Mouse (Mus musculus) spleen, adult 2 months (tissue): ENCODE measurements around the gene Malrd1. TPM values are rescaled to one million over a fixed set of nuclear protein-coding genes. Genes with fewer than 3 reads are reported as not detected.

Experiments used
- DNase-seq, 2 experiments: peaks; one replicate each; pipeline versions ENCODE4 v3.0.0 to v3.0.0-alpha.2; 2012 to 2021; ENCODE audit warnings: low spot score in 2 of 2, low read depth in 1 of 2
- H3K27ac ChIP-seq: fragments of 200-500 bp; 2 replicates; pipeline ENCODE4 v1.5.1; 2012; ENCODE audit warnings: low read length, inconsistent platforms; ENCODE audit not compliant: insufficient read depth
- H3K27me3 ChIP-seq: fragments of 200-500 bp; 2 replicates; pipeline ENCODE4 v1.6.1; 2012; ENCODE audit warnings: mild to moderate bottlenecking, moderate library complexity, low read length, inconsistent platforms; ENCODE audit not compliant: control insufficient read depth, insufficient read depth
- H3K36me3 ChIP-seq: fragments of 200-500 bp; 2 replicates; pipeline ENCODE4 v1.6.1; 2012; ENCODE audit warnings: mild to moderate bottlenecking, low read length, inconsistent platforms; ENCODE audit not compliant: control insufficient read depth, insufficient read depth
- H3K4me1 ChIP-seq: fragments of 200-500 bp; 2 replicates; pipeline ENCODE4 v1.6.1; 2011; ENCODE audit warnings: inconsistent platforms; ENCODE audit not compliant: control insufficient read depth, insufficient read depth, insufficient read length
- H3K4me3 ChIP-seq: fragments of 200-500 bp; 2 replicates; pipeline ENCODE4 v1.5.1; 2011; ENCODE audit warnings: mild to moderate bottlenecking, inconsistent platforms; ENCODE audit not compliant: insufficient read depth, insufficient read length; ENCODE audit errors: extremely low read depth
- CTCF ChIP-seq: fragments of 200-500 bp; IDR thresholded peaks from 2 replicates; pipeline ENCODE4 v1.5.1; 2011; ENCODE audit warnings: mild to moderate bottlenecking, inconsistent platforms; ENCODE audit not compliant: insufficient read depth, insufficient read length, insufficient replicate concordance; ENCODE audit errors: extremely low read depth
- POLR2A ChIP-seq: fragments of 200-500 bp; IDR thresholded peaks from 2 replicates; pipeline ENCODE4 v1.6.1; 2011; ENCODE audit warnings: low read depth, low read length, inconsistent platforms
- WGBS: fragments of 180-500 bp; shearing (Covaris S2); methylation state at CpG from one replicate; pipeline ENCODE4 v1.1.7; 2018; 5-methylcytosine and 5-hydroxymethylcytosine counted together
- polyA plus RNA-seq: library from polyadenylated mRNA; depleted of rRNA; stranded (reverse); fragments of >200 nt; gene quantifications from 2 replicates; pipeline ENCODE4 v1.2.3, GENCODE M21; 2012

Gene Malrd1
- polyA plus RNA-seq, 1 experiment, result not detected

- H3K4me1 ChIP-seq, result no peaks in the 10 kb centered on the region
- 88% methylated on average over 3 of the region's 3 CpGs for WGBS
- no peaks in the 10 kb centered on the region for H3K27me3 ChIP-seq
- no peak overlapping the region for H3K4me3 ChIP-seq
- TF ChIP-seq POLR2A, result no peak
- no peak for TF ChIP-seq CTCF
- no peak overlapping the region for H3K27ac ChIP-seq
- no peak for DNase-seq
- no peaks in the 10 kb centered on the region for H3K36me3 ChIP-seq
Measured at GRCm38 (mm10) chr2:15702977-15703376, 176.7 kb downstream of the Malrd1 start.

- no peak for DNase-seq
- TF ChIP-seq CTCF (no peak), POLR2A (no peak)
- H3K36me3 ChIP-seq, result no peaks in the 10 kb centered on the region
- WGBS, result 84% methylated on average over 1 of the region's 1 CpGs
- no peaks in the 10 kb centered on the region for H3K27me3 ChIP-seq
- no peaks in the 10 kb centered on the region for H3K4me1 ChIP-seq
- no peak overlapping the region for H3K4me3 ChIP-seq
- no peak overlapping the region for H3K27ac ChIP-seq
Measured at GRCm38 (mm10) chr2:15740945-15741344, 214.7 kb downstream of the Malrd1 start.

DNA sequence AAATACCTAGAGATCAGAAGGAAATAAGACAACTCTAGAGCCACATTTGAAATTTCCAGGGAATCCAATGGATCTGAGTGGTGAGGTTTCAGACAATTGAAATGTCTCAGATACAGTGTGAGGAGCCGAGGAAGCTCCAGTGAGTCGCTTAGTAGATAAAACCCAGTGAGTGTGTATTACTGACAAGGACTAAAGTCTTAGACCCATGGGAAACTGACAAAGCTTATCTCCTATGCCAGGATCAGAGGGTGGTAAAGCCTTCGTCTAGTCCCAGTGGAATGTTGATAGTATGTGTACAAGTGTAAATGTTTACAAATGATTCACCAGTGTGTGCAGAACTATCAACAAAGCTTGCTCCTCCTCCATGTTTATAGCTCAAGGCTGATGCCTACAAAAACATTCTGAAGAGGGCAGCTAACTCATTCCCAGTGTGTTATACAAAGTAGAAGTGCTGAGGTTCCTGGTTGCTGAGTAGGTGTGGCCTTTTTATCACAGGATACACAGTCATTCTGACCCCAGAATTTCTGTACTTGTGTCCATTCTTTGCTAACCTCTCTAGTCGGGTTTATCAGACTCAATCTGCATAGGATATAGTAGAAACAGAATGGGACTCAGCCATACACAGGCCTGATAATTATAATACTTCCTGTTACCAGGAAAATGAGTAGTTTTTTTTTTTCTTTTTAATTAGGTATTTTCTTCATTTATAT is 218.9 kb downstream of the Malrd1 start:
- no peak for DNase-seq
- no peak overlapping the region for H3K27ac ChIP-seq
- TF ChIP-seq POLR2A (no peak), CTCF (no peak)
- H3K4me3 ChIP-seq, result no peak overlapping the region
- H3K36me3 ChIP-seq, result no peaks in the 10 kb centered on the region
- no peaks in the 10 kb centered on the region for H3K4me1 ChIP-seq
- H3K27me3 ChIP-seq, result no peaks in the 10 kb centered on the region
- 75% methylated on average over 4 of the region's 4 CpGs for WGBS

DNA sequence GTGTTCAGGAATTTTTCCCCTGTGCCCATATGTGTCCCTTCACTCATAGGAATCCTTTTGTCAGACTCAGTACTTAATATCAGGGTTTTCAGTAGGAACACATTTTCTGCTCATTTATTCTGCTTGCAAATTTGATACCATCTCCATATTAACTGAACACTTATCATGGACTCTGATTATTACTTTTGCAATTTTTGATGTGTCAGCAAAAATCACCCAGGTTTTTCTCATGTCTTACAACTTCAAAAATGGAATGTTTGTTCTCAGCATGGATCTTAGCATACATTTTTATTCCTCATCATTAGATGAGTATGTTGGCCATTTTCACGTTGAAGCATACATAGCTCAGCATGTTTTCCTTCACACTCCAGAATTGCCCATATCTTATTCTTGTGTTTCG is 258.5 kb downstream of the Malrd1 start:
- Histone ChIP-seq H3K4me3 (no peak overlapping the region), H3K27me3 (no peaks in the 10 kb centered on the region), H3K4me1 (no peaks in the 10 kb centered on the region), H3K36me3 (no peaks in the 10 kb centered on the region), H3K27ac (no peak overlapping the region)
- no peak for TF ChIP-seq POLR2A
- no peak for TF ChIP-seq CTCF
- no peak for DNase-seq
- WGBS, result 86% methylated on average over 2 of the region's 2 CpGs

DNA sequence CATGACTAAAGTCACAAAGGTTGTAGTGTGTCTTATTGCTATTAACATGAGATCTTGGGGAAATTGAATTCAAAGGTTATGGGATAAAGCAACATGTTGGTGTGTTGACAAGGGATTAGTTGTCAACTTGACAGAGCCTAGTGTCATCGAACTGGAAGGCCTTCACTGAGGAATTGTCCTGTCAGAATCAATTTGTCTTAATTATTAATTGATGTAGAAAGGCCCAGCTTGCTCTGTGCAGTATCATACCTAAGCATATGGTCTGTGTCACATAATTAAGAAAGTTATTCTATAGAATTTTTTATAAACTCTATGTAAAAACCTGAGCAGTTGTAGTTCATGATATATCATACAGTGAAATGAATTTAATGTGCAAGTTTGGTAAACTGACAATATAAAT is 289.4 kb downstream of the Malrd1 start:
- WGBS, result 75% methylated on average over 1 of the region's 1 CpGs
- no peak overlapping the region for H3K27ac ChIP-seq
- H3K36me3 ChIP-seq, result no peaks in the 10 kb centered on the region
- DNase-seq, result no peak
- H3K27me3 ChIP-seq, result no peaks in the 10 kb centered on the region
- H3K4me1 ChIP-seq, result no peaks in the 10 kb centered on the region
- no peak overlapping the region for H3K4me3 ChIP-seq
- TF ChIP-seq CTCF (no peak), POLR2A (no peak)

DNA sequence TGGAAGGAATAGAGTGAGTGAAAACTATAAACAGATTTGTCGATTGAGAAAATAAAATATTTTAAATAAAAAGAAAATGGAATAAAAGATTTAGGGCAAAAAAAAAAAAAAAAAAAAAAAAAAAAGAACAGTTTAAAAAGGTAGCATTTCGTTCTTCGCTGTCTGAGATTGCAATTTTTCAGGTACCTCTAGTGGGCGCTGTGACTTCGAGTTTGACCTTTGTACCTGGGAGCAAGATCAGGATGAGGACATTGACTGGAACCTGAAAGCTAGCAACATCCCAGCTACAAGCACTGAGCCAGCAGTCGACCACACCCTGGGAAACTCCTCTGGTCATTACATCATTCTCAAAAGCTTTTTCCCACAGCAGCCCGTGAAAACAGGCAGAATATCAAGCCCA is 343.1 kb downstream of the Malrd1 start:
- H3K36me3 ChIP-seq, result no peaks in the 10 kb centered on the region
- no peak overlapping the region for H3K27ac ChIP-seq
- WGBS, result 44% methylated on average over 7 of the region's 7 CpGs

GRCm38 (mm10) chr2:15893418-15894120 is 367.3 kb downstream of the Malrd1 start:
- Histone ChIP-seq H3K36me3 (no peaks in the 10 kb centered on the region), H3K4me1 (no peaks in the 10 kb centered on the region), H3K27ac (no peak overlapping the region), H3K4me3 (no peak overlapping the region), H3K27me3 (no peaks in the 10 kb centered on the region)
- no peak for DNase-seq
- 24% methylated on average over 1 of the region's 1 CpGs for WGBS
- no peak for TF ChIP-seq CTCF
- no peak for TF ChIP-seq POLR2A

More for the DNA sequence above, 343.1 kb downstream of the Malrd1 start:
- DNase-seq, result no peak
- Histone ChIP-seq H3K27me3 (no peaks in the 10 kb centered on the region), H3K4me3 (no peak overlapping the region), H3K4me1 (no peaks in the 10 kb centered on the region)
- TF ChIP-seq CTCF (no peak), POLR2A (no peak)
